Mouse (Mus musculus) liver, postnatal 0 days (tissue): Measurements from ENCODE around the gene Gm20388. TPM values are rescaled to one million over a fixed set of nuclear protein-coding genes. Genes with fewer than 3 reads are reported as not detected.

ENCODE experiments used
- ATAC-seq: fragments of 200-750 bp; cut with Nextera tagmentation; 2 replicates; pipeline ENCODE4 v1.8.0; 2017; ENCODE audit warnings: mild to moderate bottlenecking, moderate library complexity
- DNase-seq: peaks from one replicate; pipeline ENCODE4 v3.0.0-alpha.2; 2016
- H3K27ac ChIP-seq: fragments of 300-500 bp; sonication (generic); 2 replicates; pipeline ENCODE4 v1.5.1; 2014; ENCODE audit warnings: antibody characterized with exemption, moderate library complexity, mild to moderate bottlenecking, low read depth
- H3K27me3 ChIP-seq: fragments of 300-500 bp; sonication (generic); 2 replicates; pipeline ENCODE4 v1.6.1; 2014; ENCODE audit warnings: low read length, control low read depth, mixed read lengths; ENCODE audit not compliant: insufficient read depth
- H3K36me3 ChIP-seq: fragments of 300-500 bp; sonication (generic); replicated peaks from 2 replicates; pipeline ENCODE4 v1.6.1; 2014; ENCODE audit warnings: mild to moderate bottlenecking, control low read depth, low read length, moderate library complexity, mixed read lengths; ENCODE audit not compliant: insufficient read depth
- H3K4me1 ChIP-seq: fragments of 300-500 bp; sonication (generic); 2 replicates; pipeline ENCODE4 v1.6.1; 2014; ENCODE audit warnings: antibody characterized with exemption, mild to moderate bottlenecking, control low read depth; ENCODE audit not compliant: insufficient read depth
- H3K4me2 ChIP-seq: fragments of 300-500 bp; sonication (generic); 2 replicates; pipeline ENCODE4 v1.6.1; 2014; ENCODE audit warnings: low read depth, mild to moderate bottlenecking, low read length, moderate library complexity, mixed read lengths
- H3K4me3 ChIP-seq: fragments of 300-500 bp; sonication (generic); 2 replicates; pipeline ENCODE4 v1.5.1; 2014; ENCODE audit warnings: low read depth, low read length
- H3K9ac ChIP-seq: fragments of 300-500 bp; sonication (generic); replicated peaks from 2 replicates; pipeline ENCODE4 v1.6.1; 2014; ENCODE audit warnings: mild to moderate bottlenecking, moderate library complexity
- H3K9me3 ChIP-seq: fragments of 300-500 bp; sonication (generic); 2 replicates; pipeline ENCODE4 v1.6.1; 2016; ENCODE audit warnings: mild to moderate bottlenecking, control low read depth, low read length, mixed read lengths
- CTCF ChIP-seq: sonication (generic); IDR thresholded peaks from 2 replicates; pipeline ENCODE4 v1.5.1; 2016; ENCODE audit warnings: antibody characterized with exemption, low read depth
- EP300 ChIP-seq: IDR thresholded peaks from 2 replicates; pipeline ENCODE4 v1.6.1; 2016; ENCODE audit warnings: antibody characterized with exemption, low read depth, mild to moderate bottlenecking
- WGBS: fragments of 180-500 bp; shearing (Covaris S2); extraction: QIAGEN DNeasy Blood & Tissue Kit; methylation state at CpG from one replicate; pipeline ENCODE4 v1.1.7; 2014; ENCODE audit not compliant: insufficient replicate concordance; 5-methylcytosine and 5-hydroxymethylcytosine counted together
- polyA plus RNA-seq: library from polyadenylated mRNA; unstranded; fragments of >200 nt; fragmentation: Nextera tagmentation; extraction: Ambion mirVana; gene quantifications from 2 replicates; pipeline ENCODE4 v1.2.1, GENCODE M21; 2015

Gene Gm20388
- polyA plus RNA-seq, 1 experiment from 2014 or later = not detected

DNA sequence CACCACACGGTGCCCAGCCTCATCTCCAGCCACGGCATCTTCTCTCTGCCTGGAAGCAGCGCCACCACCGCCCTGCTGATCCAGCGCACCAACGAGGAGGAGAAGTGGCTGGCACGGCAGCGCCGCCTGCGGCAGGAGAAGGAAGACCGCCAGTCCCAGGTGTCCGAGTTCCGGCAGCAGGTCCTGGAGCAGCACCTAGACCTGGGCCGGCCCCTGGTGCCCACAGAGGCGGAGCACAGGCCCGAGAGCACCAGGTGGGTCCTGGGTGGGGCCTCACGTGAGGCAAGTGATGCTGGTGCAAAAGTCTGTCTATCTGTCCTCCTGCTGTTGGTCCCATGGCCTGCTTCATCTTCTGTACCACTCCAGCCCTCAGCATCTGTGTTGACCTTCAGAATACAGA, 658.5 kb downstream of the Gm20388 start:
- peaks cover 3% of the 10 kb centered on the region; the same call in 1 of the 2 replicates for H3K4me1 ChIP-seq
- no peaks in the 10 kb centered on the region for H3K9me3 ChIP-seq
- H3K9ac ChIP-seq = no peak overlapping the region
- no peak for TF ChIP-seq EP300
- DNase-seq = no peak
- H3K27me3 ChIP-seq = no peaks in the 10 kb centered on the region
- H3K4me2 ChIP-seq = no peak overlapping the region
- no peak for ATAC-seq
- H3K36me3 ChIP-seq = peaks cover 96% of the 10 kb centered on the region
- no peak overlapping the region for H3K4me3 ChIP-seq
- whole genome bisulfite sequencing = 88% methylated on average over 17 of the region's 17 CpGs
- no peak overlapping the region for H3K27ac ChIP-seq

DNA sequence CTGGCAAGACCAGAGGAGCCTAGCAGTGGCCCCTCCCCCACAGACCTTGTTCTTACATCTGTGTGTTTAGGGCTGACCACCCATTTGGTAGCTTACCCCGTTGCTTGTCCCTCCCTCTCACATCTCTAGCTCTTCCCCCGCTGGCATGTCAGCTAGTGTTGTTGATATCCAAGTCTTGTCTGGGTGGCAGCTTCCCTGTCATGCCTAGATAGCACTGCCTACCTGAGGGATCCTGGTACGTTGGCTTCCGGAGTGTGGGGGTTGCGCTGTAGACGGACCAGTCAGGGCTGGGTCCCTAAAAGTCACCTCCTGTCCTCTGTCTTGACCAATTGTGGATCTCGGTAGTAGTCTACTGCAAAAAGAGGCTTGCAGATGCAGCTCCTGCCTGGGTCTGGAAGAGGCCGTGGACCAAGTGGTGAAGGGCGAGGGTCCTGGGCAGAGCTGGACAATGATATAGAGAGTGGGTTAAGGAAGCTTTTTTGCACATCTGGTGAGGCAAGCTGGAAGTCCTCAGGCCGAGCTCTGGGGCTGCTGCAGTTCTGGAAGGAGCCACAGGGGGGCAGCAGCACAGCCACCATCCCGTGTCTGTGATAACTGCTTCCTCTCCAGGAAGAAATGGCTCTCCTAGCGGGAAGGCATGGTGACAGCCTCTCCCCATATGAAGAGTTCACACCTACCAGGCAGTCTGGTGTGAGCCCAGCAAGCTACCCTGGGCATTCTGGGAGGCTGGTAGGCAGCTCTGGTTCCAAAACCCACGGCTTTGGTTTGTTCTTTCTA, 659.5 kb downstream of the Gm20388 start:
- Histone ChIP-seq H3K36me3 (peaks cover 97% of the 10 kb centered on the region), H3K4me2 (no peak overlapping the region), H3K4me3 (no peak overlapping the region), H3K9ac (no peak overlapping the region), H3K27me3 (no peaks in the 10 kb centered on the region), H3K27ac (no peak overlapping the region), H3K4me1 (peaks cover 3% of the 10 kb centered on the region), H3K9me3 (no peaks in the 10 kb centered on the region)
- no peak for TF ChIP-seq EP300
- peak; percentile 95 for TF ChIP-seq CTCF
- WGBS = 62% methylated on average over 13 of the region's 13 CpGs
- DNase-seq = peak; percentile 88
- ATAC-seq = 0 out of 2 replicates have a peak, but pooled peaks have one; percentile 35

DNA sequence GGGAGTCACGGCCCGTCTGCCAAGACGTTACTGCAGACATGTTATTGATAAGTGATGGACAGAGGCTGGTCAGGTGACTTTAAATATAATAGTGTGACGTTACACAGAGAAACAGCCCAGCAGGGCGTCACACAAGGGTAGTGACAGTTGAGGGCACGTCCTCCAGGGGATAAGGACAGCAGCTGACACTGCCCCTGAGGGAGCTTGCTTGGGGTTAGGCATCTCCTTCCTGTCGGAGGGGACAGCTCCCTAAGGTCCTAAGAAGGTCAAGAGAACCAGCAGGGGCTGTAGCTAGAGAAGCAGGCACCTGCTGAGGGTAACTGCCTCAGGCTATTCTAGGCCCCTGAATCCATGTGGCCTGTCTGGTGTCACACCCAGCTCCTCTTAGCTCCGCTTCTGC, 660.9 kb downstream of the Gm20388 start:
- Histone ChIP-seq H3K9ac (no peak overlapping the region), H3K27ac (peak overlapping the region; percentile 77), H3K27me3 (no peaks in the 10 kb centered on the region), H3K36me3 (peaks cover 100% of the 10 kb centered on the region), H3K4me2 (no peak overlapping the region), H3K9me3 (no peaks in the 10 kb centered on the region), H3K4me3 (no peak overlapping the region), H3K4me1 (peaks cover 11% of the 10 kb centered on the region)
- 81% methylated on average over 8 of the region's 8 CpGs for WGBS
- peak; percentile 51 for DNase-seq
- ATAC-seq = peak; percentile 37
- no peak; the same call in 1 of the 2 replicates for TF ChIP-seq CTCF
- no peak for TF ChIP-seq EP300

DNA sequence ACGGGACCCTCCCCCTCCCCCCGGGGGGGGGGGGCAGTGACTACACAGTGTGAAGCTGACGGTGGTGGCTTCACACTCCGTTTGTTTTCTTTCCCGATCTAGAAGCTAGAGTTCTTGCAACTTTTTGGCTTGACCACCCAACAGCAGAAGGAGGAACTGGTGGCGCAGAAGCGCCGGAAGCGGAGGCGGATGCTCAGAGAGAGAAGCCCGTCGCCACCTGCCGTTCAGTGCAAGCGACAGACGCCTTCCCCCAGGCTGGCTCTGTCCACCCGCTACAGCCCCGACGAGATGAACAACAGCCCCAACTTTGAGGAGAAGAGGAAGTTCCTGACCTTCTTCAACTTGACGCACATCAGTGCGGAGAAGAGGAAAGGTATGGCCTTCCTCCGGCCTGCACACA, 661.9 kb downstream of the Gm20388 start:
- peaks cover 100% of the 10 kb centered on the region for H3K36me3 ChIP-seq
- peaks cover 11% of the 10 kb centered on the region for H3K4me1 ChIP-seq
- WGBS = 72% methylated on average over 21 of the region's 21 CpGs
- H3K9ac ChIP-seq = no peak overlapping the region
- ATAC-seq = 0 out of 2 replicates have a peak, but pooled peaks have one; percentile 13
- H3K4me3 ChIP-seq = no peak overlapping the region
- no peak overlapping the region for H3K4me2 ChIP-seq
- no peaks in the 10 kb centered on the region for H3K27me3 ChIP-seq
- H3K27ac ChIP-seq = peak overlapping the region; percentile 77
- peak; percentile 52 for TF ChIP-seq CTCF
- no peak for TF ChIP-seq EP300
- peak; percentile 65 for DNase-seq
- H3K9me3 ChIP-seq = no peaks in the 10 kb centered on the region

DNA sequence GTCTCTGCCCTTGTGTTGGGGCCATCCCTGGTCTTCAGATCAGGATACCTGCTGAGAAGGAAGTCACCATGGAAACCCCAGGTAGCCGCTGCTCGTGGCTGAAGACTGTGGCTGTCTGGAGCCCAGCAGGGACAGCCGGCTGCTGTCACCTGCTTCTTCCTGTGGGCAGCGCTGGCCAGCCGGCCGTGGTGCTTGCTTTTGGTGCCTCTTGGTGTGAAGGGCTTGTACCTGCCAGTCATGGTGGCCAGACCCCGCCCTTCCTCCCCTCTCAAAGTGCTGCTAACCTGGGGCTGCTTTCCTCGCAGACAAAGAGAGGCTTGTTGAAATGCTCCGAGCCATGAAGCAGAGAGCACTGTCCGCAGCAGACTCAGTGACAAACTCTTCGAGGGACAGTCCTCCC, 663.2 kb downstream of the Gm20388 start:
- Histone ChIP-seq H3K4me3 (no peak overlapping the region), H3K4me1 (peaks cover 11% of the 10 kb centered on the region), H3K9ac (no peak overlapping the region), H3K9me3 (no peaks in the 10 kb centered on the region), H3K4me2 (no peak overlapping the region), H3K27ac (no peak overlapping the region), H3K27me3 (no peaks in the 10 kb centered on the region), H3K36me3 (peaks cover 100% of the 10 kb centered on the region)
- TF ChIP-seq CTCF (no peak), EP300 (no peak)
- WGBS = 91% methylated on average over 11 of the region's 11 CpGs
- no peak for DNase-seq
- no peak for ATAC-seq

DNA sequence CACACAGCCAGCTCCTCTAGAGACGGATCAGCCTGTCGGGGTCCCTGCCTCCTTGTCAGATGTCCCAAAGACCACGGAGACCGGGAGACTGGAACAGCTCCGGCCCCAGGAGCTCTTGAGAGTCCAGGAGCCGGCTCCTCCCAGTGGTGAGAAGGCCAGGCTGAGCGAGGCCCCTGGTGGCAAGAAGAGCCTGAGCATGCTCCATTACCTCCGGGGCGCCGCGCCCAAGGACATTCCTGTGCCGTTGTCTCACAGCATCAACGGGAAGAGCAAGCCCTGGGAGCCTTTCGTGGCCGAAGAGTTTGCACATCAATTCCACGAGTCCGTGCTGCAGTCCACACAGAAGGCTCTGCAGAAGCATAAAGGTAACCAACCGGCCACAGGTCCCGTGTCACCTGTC, 664.3 kb downstream of the Gm20388 start:
- H3K27ac ChIP-seq = no peak overlapping the region
- ATAC-seq = no peak
- peaks cover 99% of the 10 kb centered on the region for H3K36me3 ChIP-seq
- peaks cover 11% of the 10 kb centered on the region for H3K4me1 ChIP-seq
- H3K9me3 ChIP-seq = no peaks in the 10 kb centered on the region
- no peak for DNase-seq
- H3K9ac ChIP-seq = no peak overlapping the region
- no peak for TF ChIP-seq EP300
- TF ChIP-seq CTCF = no peak
- H3K4me2 ChIP-seq = no peak overlapping the region
- no peaks in the 10 kb centered on the region for H3K27me3 ChIP-seq
- WGBS = 83% methylated on average over 19 of the region's 19 CpGs
- H3K4me3 ChIP-seq = no peak overlapping the region
